In genomic region chr1:72009270-72009928, GRCm38 (mm10) we compare ENCODE assay signal across 18 mouse cellular contexts.
DNase-seq lines count a peak whose midpoint lies in the region; ATAC-seq and TF ChIP-seq lines count a peak whose summit lies in the region.
"Had no signal": no experiment of that assay in that cellular context is flagged by ENCODE, and none has a peak within 500 bp of the region (broad histone marks: within the 10 kb centered on the region; RNA-seq: fewer than 3 reads in every experiment).

No protein-coding gene starts in this region.

- TF ChIP-seq POLR2A in kidney, adult 2 months (IDR thresholded peaks at IDR 0.05; ENCODE audit: low read depth, low read length) = no peak

- no peak for TF ChIP-seq EP300 in stomach, postnatal 0 days (optimal IDR thresholded peaks at IDR 0.05)

- H3K9ac ChIP-seq in forebrain, postnatal 0 days = no peak overlapping the region
- H3K9ac ChIP-seq in stomach, embryonic 16.5 days (ENCODE audit: low read length) = no peak overlapping the region
- no peak overlapping the region for H3K9ac ChIP-seq in stomach, postnatal 0 days (ENCODE audit: low read length)
- H3K9ac ChIP-seq in hindbrain, embryonic 11.5 days (ENCODE audit: low read depth, low read length) = no peak overlapping the region
- H3K9ac ChIP-seq in midbrain, embryonic 16.5 days (ENCODE audit: low read depth, low read length) = no peak overlapping the region
- H3K9ac ChIP-seq: embryonic facial prominence, embryonic 12.5 days; hindbrain, embryonic 15.5 days; liver, embryonic 15.5 days had no signal

- H3K27ac ChIP-seq in forebrain, embryonic 10.5 days = 0 out of 2 replicates have a peak overlapping the region, but pooled peaks have one; percentile 9
- H3K27ac ChIP-seq in forebrain, postnatal 0 days (ENCODE audit: low read depth, low read length) = no peak overlapping the region
- H3K27ac ChIP-seq in kidney, adult 2 months (ENCODE audit: insufficient read depth, low read depth, low read length) = no peak overlapping the region
- H3K27ac ChIP-seq in stomach, embryonic 16.5 days (ENCODE audit: low read length) = peak overlapping the region; percentile 30; the same call in 1 of the 2 replicates
- H3K27ac ChIP-seq in stomach, postnatal 0 days (replicated peaks) = no peak overlapping the region
- H3K27ac ChIP-seq in hindbrain, embryonic 11.5 days (ENCODE audit: low read depth, low read length) = no peak overlapping the region
- no peak overlapping the region for H3K27ac ChIP-seq in midbrain, embryonic 16.5 days (ENCODE audit: low read length)
- H3K27ac ChIP-seq: embryonic facial prominence, embryonic 12.5 days; hindbrain, embryonic 15.5 days; liver, embryonic 15.5 days had no signal

- no peak for DNase-seq in forebrain, embryonic 10.5 days (ENCODE audit: extremely low spot score, low spot score)
- no peak for DNase-seq in forebrain, postnatal 0 days
- DNase-seq in kidney, adult 2 months = peak; percentile 59
- no peak for DNase-seq in kidney, postnatal 4 days
- no peak for DNase-seq in stomach, postnatal 0 days (ENCODE audit: low spot score)
- no peak for DNase-seq in hindbrain, embryonic 11.5 days (ENCODE audit: low spot score)
- DNase-seq: cerebellum, adult 11 months; cerebellum, postnatal 25 days; gastrocnemius, postnatal 36 days; lung, postnatal 4 days; midbrain, embryonic 14.5 days; thymus, postnatal 25 days had no signal

- no peak overlapping the region for H3K4me2 ChIP-seq in forebrain, postnatal 0 days (ENCODE audit: low read depth)
- no peak overlapping the region for H3K4me2 ChIP-seq in stomach, embryonic 16.5 days (ENCODE audit: low read depth, low read length)
- no peak overlapping the region for H3K4me2 ChIP-seq in stomach, postnatal 0 days (replicated peaks; ENCODE audit: low read depth)
- H3K4me2 ChIP-seq in hindbrain, embryonic 11.5 days (replicated peaks; ENCODE audit: low read depth, low read length) = no peak overlapping the region
- no peak overlapping the region for H3K4me2 ChIP-seq in midbrain, embryonic 16.5 days (ENCODE audit: low read length)
- H3K4me2 ChIP-seq: embryonic facial prominence, embryonic 12.5 days; hindbrain, embryonic 15.5 days; liver, embryonic 15.5 days had no signal

- H3K36me3 ChIP-seq in forebrain, embryonic 10.5 days (replicated peaks) = no peaks in the 10 kb centered on the region
- H3K36me3 ChIP-seq in forebrain, postnatal 0 days (ENCODE audit: insufficient read depth) = no peaks in the 10 kb centered on the region
- no peaks in the 10 kb centered on the region for H3K36me3 ChIP-seq in kidney, adult 2 months (ENCODE audit: control insufficient read depth, insufficient read depth, low read length)
- H3K36me3 ChIP-seq in stomach, embryonic 16.5 days (ENCODE audit: control insufficient read depth, insufficient read depth, low read length) = no peaks in the 10 kb centered on the region
- H3K36me3 ChIP-seq in stomach, postnatal 0 days (ENCODE audit: control insufficient read depth, insufficient read depth, low read length) = no peaks in the 10 kb centered on the region
- no peaks in the 10 kb centered on the region for H3K36me3 ChIP-seq in hindbrain, embryonic 11.5 days (ENCODE audit: control insufficient read depth, insufficient read depth, low read length)
- H3K36me3 ChIP-seq in midbrain, embryonic 16.5 days (ENCODE audit: control insufficient read depth, insufficient read depth, low read length) = no peaks in the 10 kb centered on the region
- H3K36me3 ChIP-seq: embryonic facial prominence, embryonic 12.5 days; hindbrain, embryonic 15.5 days; liver, embryonic 15.5 days had no signal

- H3K9me3 ChIP-seq in forebrain, embryonic 10.5 days = no peaks in the 10 kb centered on the region
- no peaks in the 10 kb centered on the region for H3K9me3 ChIP-seq in forebrain, postnatal 0 days (ENCODE audit: low read length)
- H3K9me3 ChIP-seq in stomach, embryonic 16.5 days (replicated peaks; ENCODE audit: control insufficient read depth, low read length) = no peaks in the 10 kb centered on the region
- no peaks in the 10 kb centered on the region for H3K9me3 ChIP-seq in stomach, postnatal 0 days (ENCODE audit: control insufficient read depth, low read length)
- H3K9me3 ChIP-seq in hindbrain, embryonic 11.5 days (ENCODE audit: control insufficient read depth, low read length) = no peaks in the 10 kb centered on the region
- no peaks in the 10 kb centered on the region for H3K9me3 ChIP-seq in midbrain, embryonic 16.5 days (replicated peaks; ENCODE audit: control insufficient read depth, low read length, poor library complexity, severe bottlenecking)
- H3K9me3 ChIP-seq: embryonic facial prominence, embryonic 12.5 days; hindbrain, embryonic 15.5 days; liver, embryonic 15.5 days had no signal

- H3K27me3 ChIP-seq in forebrain, embryonic 10.5 days (ENCODE audit: poor library complexity, severe bottlenecking) = no peaks in the 10 kb centered on the region
- H3K27me3 ChIP-seq in forebrain, postnatal 0 days (ENCODE audit: insufficient read depth, low read length) = no peaks in the 10 kb centered on the region
- no peaks in the 10 kb centered on the region for H3K27me3 ChIP-seq in kidney, adult 2 months (replicated peaks; ENCODE audit: control insufficient read depth, insufficient read depth, low read length)
- H3K27me3 ChIP-seq in stomach, embryonic 16.5 days (ENCODE audit: control insufficient read depth, insufficient read depth, low read length) = no peaks in the 10 kb centered on the region
- no peaks in the 10 kb centered on the region for H3K27me3 ChIP-seq in stomach, postnatal 0 days (ENCODE audit: control insufficient read depth, insufficient read depth, low read length)
- no peaks in the 10 kb centered on the region for H3K27me3 ChIP-seq in hindbrain, embryonic 11.5 days (ENCODE audit: control insufficient read depth, insufficient read depth, low read length)
- no peaks in the 10 kb centered on the region for H3K27me3 ChIP-seq in midbrain, embryonic 16.5 days (ENCODE audit: control insufficient read depth, insufficient read depth, low read depth, low read length)
- H3K27me3 ChIP-seq: CH12.LX; embryonic facial prominence, embryonic 12.5 days; hindbrain, embryonic 15.5 days; liver, embryonic 15.5 days had no signal

- WGBS in forebrain, embryonic 10.5 days = 54% methylated on average over 7 of the region's 7 CpGs
- 52% methylated on average over 7 of the region's 7 CpGs for WGBS in forebrain, postnatal 0 days
- 43% methylated on average over 7 of the region's 7 CpGs for WGBS in kidney, adult 2 months
- 30% methylated on average over 7 of the region's 7 CpGs for WGBS in stomach, embryonic 16.5 days
- WGBS in stomach, postnatal 0 days = 34% methylated on average over 7 of the region's 7 CpGs
- 49% methylated on average over 7 of the region's 7 CpGs for WGBS in hindbrain, embryonic 11.5 days
- WGBS in midbrain, embryonic 16.5 days = 47% methylated on average over 7 of the region's 7 CpGs

- no peak for ATAC-seq in forebrain, postnatal 0 days
- no peak for ATAC-seq in stomach, embryonic 16.5 days (ENCODE audit: insufficient read depth, low FRiP score)
- ATAC-seq in stomach, postnatal 0 days (ENCODE audit: low FRiP score, low TSS enrichment) = no peak
- ATAC-seq in hindbrain, embryonic 11.5 days (ENCODE audit: low FRiP score) = no peak
- no peak for ATAC-seq in midbrain, embryonic 16.5 days

- H3K4me3 ChIP-seq in forebrain, embryonic 10.5 days = no peak overlapping the region
- H3K4me3 ChIP-seq in forebrain, postnatal 0 days (ENCODE audit: low read depth, low read length) = no peak overlapping the region
- H3K4me3 ChIP-seq in kidney, adult 2 months (ENCODE audit: insufficient read depth, low read depth, low read length) = no peak overlapping the region
- no peak overlapping the region for H3K4me3 ChIP-seq in stomach, embryonic 16.5 days (replicated peaks; ENCODE audit: low read length)
- no peak overlapping the region for H3K4me3 ChIP-seq in stomach, postnatal 0 days (ENCODE audit: low read depth, low read length)
- no peak overlapping the region for H3K4me3 ChIP-seq in hindbrain, embryonic 11.5 days (ENCODE audit: low read depth, low read length)
- no peak overlapping the region for H3K4me3 ChIP-seq in midbrain, embryonic 16.5 days (ENCODE audit: low read depth, low read length)
- H3K4me3 ChIP-seq: embryonic facial prominence, embryonic 12.5 days; hindbrain, embryonic 15.5 days; liver, embryonic 15.5 days had no signal

- peaks cover 21% of the 10 kb centered on the region for H3K4me1 ChIP-seq in forebrain, embryonic 10.5 days
- no peaks in the 10 kb centered on the region for H3K4me1 ChIP-seq in forebrain, postnatal 0 days (ENCODE audit: insufficient read depth)
- peaks cover 8% of the 10 kb centered on the region; the same call in 1 of the 2 replicates for H3K4me1 ChIP-seq in kidney, adult 2 months (ENCODE audit: control insufficient read depth, insufficient read depth, low read length)
- H3K4me1 ChIP-seq in stomach, embryonic 16.5 days (ENCODE audit: control insufficient read depth, insufficient read depth, low read length) = 0 out of 2 replicates have a peak, but pooled peaks cover 7% of the 10 kb centered on the region
- no peaks in the 10 kb centered on the region for H3K4me1 ChIP-seq in stomach, postnatal 0 days (replicated peaks; ENCODE audit: control insufficient read depth, insufficient read depth)
- H3K4me1 ChIP-seq in hindbrain, embryonic 11.5 days (replicated peaks; ENCODE audit: control insufficient read depth, insufficient read depth, low read length) = no peaks in the 10 kb centered on the region
- no peaks in the 10 kb centered on the region for H3K4me1 ChIP-seq in midbrain, embryonic 16.5 days (ENCODE audit: control insufficient read depth, insufficient read depth, low read length)

- no peak for TF ChIP-seq CTCF in forebrain, postnatal 0 days (IDR thresholded peaks at IDR 0.05; ENCODE audit: low read depth)
- TF ChIP-seq CTCF in kidney, adult 2 months (conservative IDR thresholded peaks at IDR 0.05; ENCODE audit: insufficient read depth, insufficient read length, low read depth, low read length) = no peak
- no peak for TF ChIP-seq CTCF in stomach, postnatal 0 days (IDR thresholded peaks at IDR 0.05; ENCODE audit: low read depth)

Comparison
In these comparisons a context has a peak if more than half of its experiments do, and no peak if none do; other contexts are left out.
1. H3K27ac ChIP-seq: peak in forebrain, embryonic 10.5 days (single experiment) and stomach, embryonic 16.5 days (single experiment); none in forebrain, postnatal 0 days (single experiment), kidney, adult 2 months (single experiment), stomach, postnatal 0 days (single experiment), hindbrain, embryonic 11.5 days (single experiment) and midbrain, embryonic 16.5 days (single experiment).